Mouse (Mus musculus) hindbrain, embryonic 14.5 days (tissue): ENCODE measurements around the gene Nfic. TPM values are rescaled to one million over a fixed set of nuclear protein-coding genes. Genes with fewer than 3 reads are reported as not detected.
A peak's percentile ranks its signal among the peaks of the same experiment; 100 is the strongest.

ENCODE experiments used
- ATAC-seq: fragments of 200-750 bp; cut with Nextera tagmentation; 2 replicates; pipeline ENCODE4 v1.8.0; 2017; ENCODE audit warnings: moderate number of reproducible peaks, mild to moderate bottlenecking, moderate TSS enrichment, moderate library complexity; ENCODE audit not compliant: low FRiP score
- DNase-seq: peaks from one replicate; pipeline ENCODE4 v3.0.0-alpha.2; 2015; ENCODE audit warnings: low spot score
- H3K27ac ChIP-seq: fragments of 300-500 bp; sonication (generic); 2 replicates; pipeline ENCODE4 v1.5.1; 2014; ENCODE audit warnings: mild to moderate bottlenecking, moderate library complexity
- H3K27me3 ChIP-seq: fragments of 300-500 bp; sonication (generic); 2 replicates; pipeline ENCODE4 v1.6.1; 2014; ENCODE audit warnings: mild to moderate bottlenecking, low read length, mixed read lengths; ENCODE audit not compliant: control insufficient read depth, insufficient read depth
- H3K36me3 ChIP-seq: fragments of 300-500 bp; sonication (generic); replicated peaks from 2 replicates; pipeline ENCODE4 v1.6.1; 2014; ENCODE audit not compliant: control insufficient read depth, insufficient read depth
- H3K4me1 ChIP-seq: fragments of 300-500 bp; sonication (generic); replicated peaks from 2 replicates; pipeline ENCODE4 v1.6.1; 2014; ENCODE audit warnings: antibody characterized with exemption, low read length, mixed read lengths; ENCODE audit not compliant: control insufficient read depth, insufficient read depth
- H3K4me2 ChIP-seq: fragments of 300-500 bp; sonication (generic); replicated peaks from 2 replicates; pipeline ENCODE4 v1.6.1; 2014; ENCODE audit warnings: mild to moderate bottlenecking, moderate library complexity
- H3K4me3 ChIP-seq: fragments of 300-500 bp; sonication (generic); replicated peaks from 2 replicates; pipeline ENCODE4 v1.5.1; 2014; ENCODE audit warnings: mild to moderate bottlenecking, low read length
- H3K9ac ChIP-seq: fragments of 300-500 bp; sonication (generic); 2 replicates; pipeline ENCODE4 v1.6.1; 2014
- H3K9me3 ChIP-seq: fragments of 300-500 bp; sonication (generic); 2 replicates; pipeline ENCODE4 v1.6.1; 2016; ENCODE audit warnings: low read length; ENCODE audit not compliant: control insufficient read depth
- WGBS: fragments of 180-500 bp; shearing (Covaris S2); extraction: QIAGEN DNeasy Blood & Tissue Kit; methylation state at CpG from one replicate; pipeline ENCODE4 v1.1.7; 2014; 5-methylcytosine and 5-hydroxymethylcytosine counted together
- polyA plus RNA-seq: library from polyadenylated mRNA; unstranded; fragments of >200 nt; fragmentation: Nextera tagmentation; extraction: Ambion mirVana; gene quantifications from 2 replicates; pipeline ENCODE4 v1.2.1, GENCODE M21; 2014

The Nfic gene
- polyA plus RNA-seq, 1 experiment from 2014 or later: 25.8 TPM

- H3K36me3 ChIP-seq: peaks cover 15% of the 10 kb centered on the region
- WGBS: under 1% methylated on average over 45 of the region's 45 CpGs
Observed at GRCm38 (mm10) chr10:81496264-81496901, 40.9 kb upstream of the Nfic start, which contains the start of gene Ncln. TSS of gene Ncln (minus strand) at chr10:81496392.

GRCm38 (mm10) chr10:81495616-81496263, 40.3 kb upstream of the Nfic start:
- peak overlapping the region; percentile 3 for H3K27ac ChIP-seq
- peak overlapping the region; percentile 86 for H3K4me2 ChIP-seq
- H3K9ac ChIP-seq: peak overlapping the region; percentile 75
- no peaks in the 10 kb centered on the region for H3K9me3 ChIP-seq
- peak overlapping the region; percentile 81 for H3K4me3 ChIP-seq
- WGBS: 3% methylated on average over 38 of the region's 41 CpGs
- H3K36me3 ChIP-seq: peaks cover 21% of the 10 kb centered on the region
- DNase-seq (no peak), ATAC-seq (peak; percentile 16)
- peaks cover 16% of the 10 kb centered on the region for H3K4me1 ChIP-seq
- no peaks in the 10 kb centered on the region for H3K27me3 ChIP-seq

More at GRCm38 (mm10) chr10:81496264-81496901, 40.9 kb upstream of the Nfic start, which contains the start of gene Ncln:
- peak; percentile 96 for ATAC-seq
- H3K9ac ChIP-seq: peak within 1 kb of the TSS; percentile 75
- H3K4me2 ChIP-seq: peak within 1 kb of the TSS; percentile 86
- peak within 1 kb of the TSS; percentile 67 for H3K27ac ChIP-seq
- peak within 1 kb of the TSS; percentile 81 for H3K4me3 ChIP-seq
- peaks cover 16% of the 10 kb centered on the region for H3K4me1 ChIP-seq
- peak; percentile 97 for DNase-seq
- no peaks in the 10 kb centered on the region for H3K9me3 ChIP-seq
- no peaks in the 10 kb centered on the region for H3K27me3 ChIP-seq

GRCm38 (mm10) chr10:81495151-81495550, 39.7 kb upstream of the Nfic start:
- WGBS: 75% methylated on average over 6 of the region's 6 CpGs
- Histone ChIP-seq H3K27me3 (no peaks in the 10 kb centered on the region), H3K27ac (no peak overlapping the region), H3K4me2 (peak overlapping the region; percentile 86), H3K4me1 (peaks cover 16% of the 10 kb centered on the region), H3K9me3 (no peaks in the 10 kb centered on the region), H3K4me3 (peak overlapping the region; percentile 81), H3K9ac (peak overlapping the region; percentile 75), H3K36me3 (peaks cover 27% of the 10 kb centered on the region)
- ATAC-seq (no peak), DNase-seq (no peak)

- peak overlapping the region; percentile 75; the same call in 1 of the 2 replicates for H3K9ac ChIP-seq
- peaks cover 16% of the 10 kb centered on the region for H3K4me1 ChIP-seq
- DNase-seq (no peak), ATAC-seq (no peak)
- H3K9me3 ChIP-seq: no peaks in the 10 kb centered on the region
- peaks cover 33% of the 10 kb centered on the region for H3K36me3 ChIP-seq
- WGBS: 91% methylated on average over 11 of the region's 11 CpGs
- H3K4me3 ChIP-seq: no peak overlapping the region; the same call in 1 of the 2 replicates
- no peaks in the 10 kb centered on the region for H3K27me3 ChIP-seq
- H3K27ac ChIP-seq: no peak overlapping the region
- peak overlapping the region; percentile 86 for H3K4me2 ChIP-seq
Observed at GRCm38 (mm10) chr10:81494260-81495041, 39.0 kb upstream of the Nfic start.

GRCm38 (mm10) chr10:81493601-81494220, 38.3 kb upstream of the Nfic start:
- Histone ChIP-seq H3K27ac (no peak overlapping the region), H3K9ac (no peak overlapping the region), H3K36me3 (peaks cover 40% of the 10 kb centered on the region), H3K4me2 (no peak overlapping the region), H3K9me3 (no peaks in the 10 kb centered on the region), H3K4me1 (peaks cover 16% of the 10 kb centered on the region), H3K4me3 (no peak overlapping the region), H3K27me3 (no peaks in the 10 kb centered on the region)
- no peak for DNase-seq
- 82% methylated on average over 8 of the region's 8 CpGs for WGBS
- no peak for ATAC-seq

GRCm38 (mm10) chr10:81492606-81493240, 37.3 kb upstream of the Nfic start:
- no peaks in the 10 kb centered on the region for H3K9me3 ChIP-seq
- no peak for DNase-seq
- H3K4me1 ChIP-seq: peaks cover 16% of the 10 kb centered on the region
- peaks cover 50% of the 10 kb centered on the region for H3K36me3 ChIP-seq
- H3K27ac ChIP-seq: no peak overlapping the region
- WGBS: 87% methylated on average over 11 of the region's 11 CpGs
- no peak overlapping the region for H3K9ac ChIP-seq
- H3K4me3 ChIP-seq: no peak overlapping the region
- H3K27me3 ChIP-seq: no peaks in the 10 kb centered on the region
- no peak overlapping the region for H3K4me2 ChIP-seq
- ATAC-seq: no peak

GRCm38 (mm10) chr10:81491018-81491417, 35.6 kb upstream of the Nfic start:
- Histone ChIP-seq H3K9ac (no peak overlapping the region), H3K4me1 (peaks cover 12% of the 10 kb centered on the region), H3K4me3 (no peak overlapping the region), H3K36me3 (peaks cover 67% of the 10 kb centered on the region), H3K27me3 (no peaks in the 10 kb centered on the region), H3K27ac (no peak overlapping the region), H3K4me2 (no peak overlapping the region), H3K9me3 (no peaks in the 10 kb centered on the region)
- no peak for ATAC-seq
- DNase-seq: no peak
- WGBS: 93% methylated on average over 9 of the region's 9 CpGs

- peaks cover 68% of the 10 kb centered on the region for H3K36me3 ChIP-seq
- no peak overlapping the region for H3K9ac ChIP-seq
- no peak for ATAC-seq
- no peak overlapping the region for H3K27ac ChIP-seq
- WGBS: 84% methylated on average over 14 of the region's 14 CpGs
- H3K27me3 ChIP-seq: no peaks in the 10 kb centered on the region
- H3K4me2 ChIP-seq: no peak overlapping the region
- no peaks in the 10 kb centered on the region for H3K9me3 ChIP-seq
- no peak overlapping the region for H3K4me3 ChIP-seq
- no peak for DNase-seq
- H3K4me1 ChIP-seq: peaks cover 5% of the 10 kb centered on the region
Observed at GRCm38 (mm10) chr10:81489941-81490340, 34.5 kb upstream of the Nfic start.
